Mouse (Mus musculus) activated CD4-positive, CD25-positive, alpha-beta regulatory T cell (primary cell): ENCODE data around the gene March5. TPM values are rescaled to one million over a fixed set of nuclear protein-coding genes. Genes with fewer than 3 reads are reported as not detected.

Source experiments
- polyA plus RNA-seq, 2 experiments: library from polyadenylated mRNA; unstranded; fragments of 100-300 nt; shearing (Covaris generic); gene quantifications; one replicate each; pipeline ENCODE4 v1.2.1; 2017

The March5 gene
- polyA plus RNA-seq: 10 to 100 TPM; 88.4 to 92.4 TPM

GRCm38 (mm10) chr19:37207303-37208175 is at the start of gene March5:
March5 (plus strand) TSS chr19:37207543.

GRCm38 (mm10) chr19:37208176-37208755 is 923 bp downstream of the March5 start, which contains the start of gene Cpeb3:
Cpeb3 (minus strand) TSS chr19:37208601.

Other genes with a start within 250 kb of the March5 start
- under 1 TPM; 0.50 to 0.74 TPM for gene Cpeb3, start 1.1 kb downstream of the March5 start, polyA plus RNA-seq
- gene Ide, start 130.3 kb downstream of the March5 start, polyA plus RNA-seq: 100 to 1,000 TPM in 1 of 2 experiments, 10 to 100 TPM in 1; 82.7 to 114 TPM
- 10 to 100 TPM; 14.0 to 14.1 TPM for gene Kif11, start 168.9 kb downstream of the March5 start, polyA plus RNA-seq
- 1 to 10 TPM in 1 of 2 experiments, under 1 TPM in 1; 0.86 to 2.8 TPM for gene Hhex, start 227.3 kb downstream of the March5 start, polyA plus RNA-seq